Mouse (Mus musculus): ENCODE results near the gene Nadsyn1. TPM values are rescaled to one million over a fixed set of nuclear protein-coding genes. Genes with fewer than 3 reads are reported as not detected.

Nadsyn1 gene
- polyA plus RNA-seq, 1 experiment = 7.0 TPM

DNA sequence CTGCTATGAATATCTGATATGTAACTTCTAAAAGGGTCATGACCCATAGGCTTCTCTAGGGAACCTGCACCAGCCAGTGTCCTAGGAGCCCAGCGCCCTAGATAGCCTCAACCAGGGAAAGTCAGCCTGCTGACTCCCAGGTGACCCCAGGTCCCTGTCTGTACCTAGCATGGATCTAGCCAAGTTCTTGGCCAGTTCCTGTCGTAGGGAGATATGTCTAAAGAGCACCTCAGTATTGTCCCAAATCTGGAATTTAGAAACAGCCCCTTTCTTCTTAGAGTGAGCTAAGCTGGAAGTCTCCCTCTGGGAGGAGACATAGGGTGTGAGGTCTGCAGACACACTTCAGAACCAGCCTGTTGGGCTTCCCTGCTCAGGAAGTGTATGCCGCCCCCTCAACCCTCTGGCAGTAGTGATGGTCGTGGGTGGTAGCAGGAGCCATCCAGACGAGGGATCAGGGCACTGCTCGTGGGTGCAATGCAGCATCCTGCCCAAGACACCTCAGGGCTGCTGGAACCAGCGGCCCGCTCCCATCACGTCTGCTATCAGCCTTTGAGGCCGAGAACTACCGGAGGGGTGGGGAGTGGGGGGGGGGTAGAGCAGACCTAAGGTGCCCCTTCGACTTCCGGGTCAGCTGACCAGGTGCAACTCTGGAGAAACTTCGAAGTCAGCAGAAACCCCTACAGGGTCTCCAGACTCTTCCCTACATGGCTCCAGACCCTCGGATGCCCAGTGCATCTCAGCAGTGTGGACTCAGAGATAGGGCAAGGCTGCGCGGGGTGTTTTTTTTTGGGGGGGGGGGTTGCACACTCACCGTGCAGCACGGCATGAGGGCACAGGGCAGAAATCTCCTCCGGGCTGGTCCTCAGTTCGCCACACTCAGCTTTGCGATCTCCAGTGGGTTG is 66.3 kb downstream of the Nadsyn1 start, which contains the start of gene Osbpl5:
Osbpl5 (minus strand) TSS at position 861 of the 902 bp plus-strand sequence.
- no peak within 1 kb of the TSS for H3K27ac ChIP-seq (ENCODE audit: insufficient read depth, low read length)
- TF ChIP-seq POLR2A (IDR thresholded peaks at IDR 0.05; ENCODE audit: low read depth, low read length) = no peak
- peak within 1 kb of the TSS; percentile 20; the same call in 1 of the 2 replicates for H3K4me3 ChIP-seq (ENCODE audit: insufficient read depth, low read length)
- no peaks in the 10 kb centered on the region for H3K4me1 ChIP-seq (ENCODE audit: control insufficient read depth, insufficient read depth, low read length)

DNA sequence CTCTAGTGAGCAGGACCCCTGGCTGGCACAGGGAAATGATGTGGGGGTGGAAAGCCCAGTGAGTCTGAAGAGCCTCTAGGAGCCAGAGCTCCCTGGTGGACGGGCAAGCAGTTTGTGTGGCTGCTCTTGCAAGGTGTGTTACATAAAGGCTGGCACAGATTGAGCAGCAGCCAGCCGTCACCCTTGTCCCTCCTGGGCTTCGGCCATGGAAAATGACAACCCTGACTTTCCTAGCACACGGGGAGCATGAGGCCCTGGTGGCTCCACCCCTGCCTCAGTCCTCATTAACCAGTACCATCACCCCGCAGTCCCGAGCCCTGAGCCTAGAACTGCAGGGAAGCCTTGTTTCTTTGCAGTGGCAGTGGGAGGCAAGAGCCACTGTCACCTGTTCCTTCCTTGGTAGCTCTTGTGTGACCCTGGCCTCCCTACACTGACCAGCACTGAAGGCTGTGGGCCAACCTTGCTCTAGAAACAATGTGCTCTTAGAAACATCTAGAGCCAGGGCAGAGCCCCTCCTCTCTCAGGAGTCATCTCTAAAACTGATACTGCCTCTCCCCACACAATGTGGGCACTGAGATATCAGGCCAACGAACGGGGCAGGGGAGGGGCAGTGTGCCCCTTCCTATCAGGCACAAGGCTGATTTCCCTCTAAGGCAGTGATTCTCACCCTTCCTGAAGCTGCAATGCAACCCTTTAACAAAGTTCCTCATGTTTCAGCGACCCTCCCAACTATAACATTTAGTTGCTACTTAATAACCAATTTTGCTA is 67.1 kb downstream of the Nadsyn1 start:
- Histone ChIP-seq H3K27ac (ENCODE audit: insufficient read depth, low read length) (no peak overlapping the region), H3K4me1 (ENCODE audit: control insufficient read depth, insufficient read depth, low read length) (no peaks in the 10 kb centered on the region), H3K4me3 (ENCODE audit: insufficient read depth, low read length) (no peak overlapping the region)
- no peak for TF ChIP-seq POLR2A (IDR thresholded peaks at IDR 0.05; ENCODE audit: low read depth, low read length)
- TF ChIP-seq CTCF (IDR thresholded peaks at IDR 0.05; ENCODE audit: borderline replicate concordance, insufficient read depth, low read length) = no peak

DNA sequence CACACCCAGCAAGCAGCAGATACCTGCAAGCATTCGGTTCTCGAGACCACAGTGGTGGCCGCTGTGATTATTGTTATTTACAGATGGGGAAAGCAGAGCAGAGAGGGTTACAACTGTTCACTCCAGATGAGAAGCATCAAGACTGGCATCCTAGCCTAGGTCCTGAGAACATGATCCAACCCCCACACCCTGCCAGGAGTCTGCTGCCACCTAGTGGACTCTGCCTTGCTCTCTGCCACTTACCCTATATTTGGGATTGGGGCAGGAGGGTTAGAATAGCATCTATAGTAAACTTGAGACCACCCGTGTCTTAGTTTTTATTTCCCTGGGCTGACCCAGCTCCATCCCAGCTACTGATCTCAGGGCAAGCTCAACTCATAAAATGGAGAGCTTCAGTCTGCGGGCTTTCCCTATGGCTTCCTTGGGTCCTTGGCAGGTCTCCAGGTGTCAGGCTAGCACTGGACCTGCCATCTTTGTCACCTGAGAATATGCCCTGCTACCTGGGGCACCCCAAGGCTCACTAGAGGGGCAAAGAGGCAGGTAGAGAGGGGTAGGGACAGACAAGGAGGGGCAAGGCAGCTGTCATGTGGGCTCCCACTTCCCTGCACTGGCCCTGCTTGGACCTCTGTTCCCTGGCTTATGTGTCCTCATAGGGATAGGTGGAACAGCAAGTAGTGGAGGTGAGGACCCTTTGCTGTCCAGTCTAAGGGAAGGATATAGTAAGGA is 68.5 kb downstream of the Nadsyn1 start:
- TF ChIP-seq POLR2A (IDR thresholded peaks at IDR 0.05; ENCODE audit: low read depth, low read length) (no peak), CTCF (IDR thresholded peaks at IDR 0.05; ENCODE audit: borderline replicate concordance, insufficient read depth, low read length) (peak; percentile 90)
- Histone ChIP-seq H3K4me3 (ENCODE audit: insufficient read depth, low read length) (no peak overlapping the region), H3K4me1 (ENCODE audit: control insufficient read depth, insufficient read depth, low read length) (no peaks in the 10 kb centered on the region), H3K27ac (ENCODE audit: insufficient read depth, low read length) (no peak overlapping the region)

DNA sequence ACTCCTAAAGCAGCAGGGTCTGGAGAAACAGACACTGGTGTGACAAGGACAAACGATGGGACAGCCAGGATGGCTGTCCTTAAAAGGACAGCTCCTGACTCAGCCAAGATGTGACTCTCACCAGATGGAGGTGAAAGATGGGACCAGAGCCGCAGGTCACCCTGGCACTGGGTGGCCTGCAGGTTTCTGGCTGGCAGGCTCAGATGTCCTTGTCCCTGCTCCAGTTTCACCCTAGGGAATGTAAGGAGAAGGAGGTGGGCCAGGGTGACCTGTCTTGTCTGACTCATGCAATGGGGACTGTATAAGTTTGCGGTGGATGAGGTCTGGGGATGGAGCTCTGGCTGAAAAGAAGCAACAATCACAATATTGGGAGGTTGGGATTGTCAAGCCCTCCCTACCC is 70.0 kb downstream of the Nadsyn1 start:
- no peak overlapping the region for H3K4me3 ChIP-seq (ENCODE audit: insufficient read depth, low read length)
- no peak overlapping the region for H3K27ac ChIP-seq (ENCODE audit: insufficient read depth, low read length)
- TF ChIP-seq POLR2A (IDR thresholded peaks at IDR 0.05; ENCODE audit: low read depth, low read length) (no peak), CTCF (IDR thresholded peaks at IDR 0.05; ENCODE audit: borderline replicate concordance, insufficient read depth, low read length) (no peak)
- H3K4me1 ChIP-seq (ENCODE audit: control insufficient read depth, insufficient read depth, low read length) = no peaks in the 10 kb centered on the region

DNA sequence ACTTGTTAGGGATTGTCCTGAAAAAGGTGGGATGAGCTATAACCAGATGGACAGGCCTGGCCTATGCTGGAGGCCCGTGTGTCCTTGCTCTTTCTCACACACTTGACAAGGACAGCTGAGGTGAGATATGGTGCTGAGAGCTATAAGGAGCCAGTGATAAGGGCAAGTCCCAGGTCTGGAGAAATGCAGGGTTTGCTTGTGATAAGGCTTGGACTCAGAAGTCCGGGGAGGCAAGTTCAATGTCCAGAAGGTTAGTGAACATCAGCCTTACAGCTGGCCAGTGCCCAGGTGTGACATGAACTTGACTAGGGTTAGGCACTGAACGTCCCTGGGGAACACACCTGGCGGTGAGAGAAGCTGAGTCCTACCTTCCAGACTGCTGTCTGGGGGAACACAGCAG is 70.6 kb downstream of the Nadsyn1 start:
- Histone ChIP-seq H3K4me3 (ENCODE audit: insufficient read depth, low read length) (no peak overlapping the region), H3K4me1 (ENCODE audit: control insufficient read depth, insufficient read depth, low read length) (no peaks in the 10 kb centered on the region), H3K27ac (ENCODE audit: insufficient read depth, low read length) (no peak overlapping the region)
- TF ChIP-seq CTCF (IDR thresholded peaks at IDR 0.05; ENCODE audit: borderline replicate concordance, insufficient read depth, low read length) (no peak), POLR2A (IDR thresholded peaks at IDR 0.05; ENCODE audit: low read depth, low read length) (no peak)

DNA sequence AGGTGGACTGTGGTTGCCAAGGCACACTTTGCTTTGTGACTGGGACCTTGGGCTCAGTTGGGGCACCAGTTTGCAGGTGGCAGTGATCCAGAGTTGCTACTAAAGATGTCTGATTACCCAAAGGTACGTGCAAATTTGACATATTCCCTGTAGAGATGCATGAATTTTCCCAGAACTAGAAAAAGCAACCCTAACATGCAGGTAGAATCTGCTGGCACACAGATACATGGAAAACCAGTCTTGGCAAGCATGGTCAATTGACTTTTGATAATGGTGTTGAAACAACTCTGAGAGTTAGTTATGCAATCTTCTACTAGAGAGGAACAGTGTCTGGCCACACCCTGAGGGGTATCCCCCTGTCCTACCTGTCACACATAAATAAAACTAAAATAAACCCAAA is 71.3 kb downstream of the Nadsyn1 start:
- no peaks in the 10 kb centered on the region for H3K4me1 ChIP-seq (ENCODE audit: control insufficient read depth, insufficient read depth, low read length)
- no peak for TF ChIP-seq CTCF (IDR thresholded peaks at IDR 0.05; ENCODE audit: borderline replicate concordance, insufficient read depth, low read length)
- no peak for TF ChIP-seq POLR2A (IDR thresholded peaks at IDR 0.05; ENCODE audit: low read depth, low read length)
- no peak overlapping the region for H3K27ac ChIP-seq (ENCODE audit: insufficient read depth, low read length)
- no peak overlapping the region for H3K4me3 ChIP-seq (ENCODE audit: insufficient read depth, low read length)

DNA sequence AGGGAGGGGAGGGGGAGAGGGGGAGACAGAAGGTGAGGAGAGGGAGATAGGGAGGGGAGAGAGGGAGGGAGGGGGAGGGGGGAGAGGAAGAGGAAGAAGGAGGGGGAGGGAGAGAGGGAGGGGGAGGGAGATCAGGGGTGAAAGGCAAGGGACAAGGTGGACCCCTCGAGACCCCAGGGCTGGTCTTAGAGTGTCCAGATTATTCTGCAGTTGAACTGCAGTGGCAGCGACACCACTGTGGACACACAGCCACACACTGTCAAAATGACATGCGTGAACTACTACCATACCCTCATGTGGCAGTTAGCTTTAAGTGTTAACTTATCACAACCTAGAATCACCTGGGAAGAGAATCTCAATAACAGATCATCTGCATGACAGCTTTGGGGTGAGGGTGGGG is 73.6 kb downstream of the Nadsyn1 start:
- no peak for TF ChIP-seq CTCF (IDR thresholded peaks at IDR 0.05; ENCODE audit: borderline replicate concordance, insufficient read depth, low read length)
- TF ChIP-seq POLR2A (IDR thresholded peaks at IDR 0.05; ENCODE audit: low read depth, low read length) = no peak
- H3K4me3 ChIP-seq (ENCODE audit: insufficient read depth, low read length) = no peak overlapping the region
- H3K4me1 ChIP-seq (ENCODE audit: control insufficient read depth, insufficient read depth, low read length) = no peaks in the 10 kb centered on the region
- H3K27ac ChIP-seq (ENCODE audit: insufficient read depth, low read length) = no peak overlapping the region

DNA sequence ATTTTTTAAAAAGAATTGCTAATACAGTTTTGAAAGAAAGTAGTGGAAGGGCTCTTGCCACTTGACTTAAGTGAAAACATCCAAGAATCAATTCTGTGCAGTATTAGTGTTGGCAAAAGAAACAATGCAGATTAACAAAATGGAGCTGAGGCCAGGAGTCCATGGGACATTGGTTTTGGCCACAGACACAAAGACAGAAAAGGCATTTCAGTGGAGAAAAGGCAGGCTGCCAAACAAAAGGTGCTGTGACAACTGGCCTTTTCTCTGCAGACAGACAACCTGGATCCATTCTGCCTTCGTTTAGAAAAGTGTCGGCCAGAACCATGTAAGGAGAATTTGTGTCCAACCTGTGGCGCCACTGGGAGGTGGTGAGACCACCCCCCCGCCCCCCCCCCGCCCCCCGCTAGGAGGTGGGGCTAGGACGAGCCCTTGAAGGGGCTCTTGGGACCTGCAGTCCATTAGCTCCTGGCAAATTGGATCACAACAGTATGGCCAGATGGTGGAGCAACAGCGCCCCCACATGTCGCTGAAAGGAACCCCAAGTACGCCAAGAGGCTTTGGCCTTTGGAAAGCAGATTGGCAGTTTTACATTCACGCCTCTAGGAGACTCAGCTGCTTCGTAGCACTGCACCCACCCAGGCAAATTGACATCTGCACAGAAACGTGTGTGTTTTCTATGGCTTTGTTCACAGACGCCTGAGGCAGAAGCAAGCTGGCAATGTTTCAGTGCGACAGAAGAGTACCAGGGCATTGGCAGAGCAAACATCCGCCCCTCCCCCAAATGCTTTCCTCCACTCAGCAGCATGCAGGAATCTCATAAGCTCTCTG is 74.4 kb downstream of the Nadsyn1 start:
- TF ChIP-seq CTCF (IDR thresholded peaks at IDR 0.05; ENCODE audit: borderline replicate concordance, insufficient read depth, low read length) (peak; percentile 86; the same call in 1 of the 2 replicates), POLR2A (IDR thresholded peaks at IDR 0.05; ENCODE audit: low read depth, low read length) (no peak)
- H3K4me3 ChIP-seq (ENCODE audit: insufficient read depth, low read length) = no peak overlapping the region
- H3K4me1 ChIP-seq (ENCODE audit: control insufficient read depth, insufficient read depth, low read length) = no peaks in the 10 kb centered on the region
- no peak overlapping the region for H3K27ac ChIP-seq (ENCODE audit: insufficient read depth, low read length)

Other genes with a start within 250 kb of the Nadsyn1 start
- 99.8 and 117 TPM in 2 replicates for gene Cars, start 222.8 kb downstream of the Nadsyn1 start, polyA plus RNA-seq (2011; ENCODE audit: insufficient read length, low read depth, missing spikeins)
- 1.4 and 1.6 TPM in 2 replicates for gene Tnfrsf26, start 194.1 kb downstream of the Nadsyn1 start, polyA plus RNA-seq (2011; ENCODE audit: insufficient read length, low read depth, missing spikeins)
- gene Tnfrsf22, start 173.2 kb downstream of the Nadsyn1 start, polyA plus RNA-seq (2011; ENCODE audit: insufficient read length, low read depth, missing spikeins) = 13.4 and 15.9 TPM in 2 replicates
- gene Tnfrsf23, start 137.0 kb downstream of the Nadsyn1 start, polyA plus RNA-seq (2011; ENCODE audit: insufficient read length, low read depth, missing spikeins) = 46.4 and 78.0 TPM in 2 replicates
- gene Osbpl5, start 65.9 kb downstream of the Nadsyn1 start, polyA plus RNA-seq (2011; ENCODE audit: insufficient read length, low read depth, missing spikeins) = 54.2 and 70.5 TPM in 2 replicates
- not detected in 2 replicates for gene Mrgprg, start 55.9 kb downstream of the Nadsyn1 start, polyA plus RNA-seq (2011; ENCODE audit: insufficient read length, low read depth, missing spikeins)
- gene Mrgpre, start 38.3 kb downstream of the Nadsyn1 start, polyA plus RNA-seq (2011; ENCODE audit: insufficient read length, low read depth, missing spikeins) = 2.3 and 2.5 TPM in 2 replicates
- 33.8 and 36.6 TPM in 2 replicates for gene Dhcr7, start 296 bp upstream of the Nadsyn1 start, polyA plus RNA-seq (2011; ENCODE audit: insufficient read length, low read depth, missing spikeins)
- not detected in 2 replicates for gene Gm498, start 44.0 kb upstream of the Nadsyn1 start, polyA plus RNA-seq (2011; ENCODE audit: insufficient read length, low read depth, missing spikeins)
- 1.6 and 3.4 TPM in 2 replicates for gene Shank2, start 179.1 kb upstream of the Nadsyn1 start, polyA plus RNA-seq (2011; ENCODE audit: insufficient read length, low read depth, missing spikeins)

Data from embryonic fibroblast, embryonic 13.5 days (primary cell).